Mouse (Mus musculus) MN1 (cell line): Measurements from ENCODE around the gene Erf.

ENCODE experiments used
- DNase-seq: peaks from one replicate; pipeline ENCODE4 v3.0.0-alpha.2; 2016; ENCODE audit warnings: low spot score

The Erf gene

DNA sequence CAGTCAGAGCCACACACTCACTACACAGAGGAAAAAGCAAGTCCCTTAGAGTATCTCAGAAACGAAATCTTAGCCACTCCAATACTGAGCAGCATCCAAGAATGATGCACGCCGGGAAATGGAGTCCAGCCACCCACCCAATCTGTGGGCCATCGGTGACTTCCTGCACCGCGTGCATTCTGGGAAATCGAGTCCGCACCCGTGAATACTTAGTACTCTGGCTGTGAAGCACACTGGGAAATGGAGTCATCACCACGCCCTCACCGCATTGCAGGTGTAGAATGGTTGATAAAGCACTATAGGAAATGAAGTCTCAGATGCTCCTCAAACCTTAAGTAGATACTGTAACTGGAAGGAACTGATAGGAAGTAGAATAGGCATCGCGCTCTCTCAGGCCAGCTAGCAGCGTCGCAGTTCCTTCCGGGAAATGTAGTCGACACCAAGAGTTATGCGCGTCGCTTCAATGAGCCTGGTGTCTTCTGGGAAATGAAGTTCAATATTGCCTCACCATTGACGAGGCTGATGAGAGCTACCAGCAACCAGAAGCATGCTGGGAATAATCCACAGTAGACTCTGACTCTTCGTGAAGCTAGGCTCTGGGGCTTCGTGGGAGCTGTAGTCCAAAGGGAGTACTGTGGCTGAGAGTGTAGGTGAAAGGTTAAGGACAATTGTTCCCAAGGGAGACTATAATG lies 12.4 kb downstream of the Erf start:
- peak; percentile 95 for DNase-seq

DNA sequence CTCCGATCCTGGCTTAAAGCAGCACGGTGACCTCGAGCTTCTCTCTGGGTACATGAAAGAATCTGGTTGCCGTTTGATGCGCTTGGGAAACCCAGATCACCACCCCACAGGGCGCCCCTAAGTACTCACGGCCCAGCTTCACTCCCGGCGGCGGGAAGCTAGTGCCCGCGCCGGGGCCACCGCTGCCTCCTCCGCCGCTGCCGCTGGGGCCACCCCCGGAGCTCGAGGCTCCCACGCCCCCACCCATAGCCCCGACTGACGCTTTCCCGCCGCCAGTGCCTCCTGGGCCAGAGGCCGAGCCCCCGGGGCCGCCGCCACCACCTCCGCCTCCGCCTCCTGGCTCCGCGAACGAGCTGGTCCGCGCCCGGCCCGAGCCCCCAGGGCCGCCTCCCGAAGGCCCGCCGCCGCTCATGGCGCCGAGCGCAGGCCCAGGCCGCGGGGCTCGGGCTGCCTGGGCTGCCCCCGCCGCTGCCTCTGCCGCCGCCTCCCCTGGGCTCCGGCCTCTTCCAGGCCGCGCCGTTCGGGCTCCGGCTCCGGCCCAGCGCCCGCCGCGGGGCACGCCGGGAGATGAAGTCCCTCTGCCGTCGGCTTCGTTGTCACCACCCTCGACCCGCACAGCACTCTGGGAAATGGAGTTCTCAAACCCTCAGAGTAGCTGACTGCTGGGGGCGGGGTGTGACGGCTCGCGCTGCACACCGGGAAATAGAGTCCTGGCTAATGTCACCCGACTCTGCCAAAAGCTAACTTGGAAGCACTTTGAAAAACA lies 13.1 kb downstream of the Erf start, which contains the start of gene Gsk3a:
Gene Gsk3a (minus strand): TSS at position 603 of the 766 bp plus-strand sequence.
- DNase-seq: peak; percentile 96

DNA sequence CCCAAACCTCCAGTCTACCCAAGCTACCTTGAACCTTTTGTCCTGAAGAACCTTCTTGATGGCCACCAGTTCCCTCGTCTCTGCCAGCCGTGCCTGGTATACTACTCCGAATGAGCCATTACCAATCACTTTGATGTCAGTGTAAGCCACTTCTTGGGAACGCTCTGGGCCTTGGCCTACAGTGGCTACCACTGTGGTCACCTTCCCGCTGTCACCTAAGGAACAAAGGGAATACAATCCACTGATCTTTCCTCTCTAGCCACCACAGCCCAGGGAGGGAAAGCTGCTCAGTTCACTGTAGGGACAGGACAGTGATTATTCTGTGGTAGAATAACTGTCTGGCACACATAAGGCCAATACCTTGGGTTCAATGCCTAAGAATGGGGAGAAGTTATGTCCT lies 15.0 kb downstream of the Erf start:
- DNase-seq: no peak

DNA sequence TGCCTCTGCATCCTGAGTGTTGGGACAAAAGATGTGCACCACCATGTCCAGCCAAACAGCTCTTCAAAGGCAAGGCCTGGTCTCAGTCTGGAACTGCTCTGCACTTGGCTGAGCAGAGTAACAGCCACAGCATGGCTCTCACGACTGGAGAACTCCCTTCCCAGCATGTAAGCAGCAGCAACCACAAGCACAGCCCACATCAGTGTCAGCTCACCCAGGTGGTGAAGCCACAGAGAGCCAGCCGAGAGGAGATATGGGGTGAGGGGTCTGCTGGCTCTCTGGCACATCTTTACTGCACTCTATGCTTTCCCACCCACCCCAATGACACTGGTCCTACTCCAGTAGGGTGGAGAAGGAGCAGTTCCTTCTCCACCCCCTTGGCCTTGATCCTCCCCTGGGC lies 17.5 kb downstream of the Erf start:
- DNase-seq: no peak

DNA sequence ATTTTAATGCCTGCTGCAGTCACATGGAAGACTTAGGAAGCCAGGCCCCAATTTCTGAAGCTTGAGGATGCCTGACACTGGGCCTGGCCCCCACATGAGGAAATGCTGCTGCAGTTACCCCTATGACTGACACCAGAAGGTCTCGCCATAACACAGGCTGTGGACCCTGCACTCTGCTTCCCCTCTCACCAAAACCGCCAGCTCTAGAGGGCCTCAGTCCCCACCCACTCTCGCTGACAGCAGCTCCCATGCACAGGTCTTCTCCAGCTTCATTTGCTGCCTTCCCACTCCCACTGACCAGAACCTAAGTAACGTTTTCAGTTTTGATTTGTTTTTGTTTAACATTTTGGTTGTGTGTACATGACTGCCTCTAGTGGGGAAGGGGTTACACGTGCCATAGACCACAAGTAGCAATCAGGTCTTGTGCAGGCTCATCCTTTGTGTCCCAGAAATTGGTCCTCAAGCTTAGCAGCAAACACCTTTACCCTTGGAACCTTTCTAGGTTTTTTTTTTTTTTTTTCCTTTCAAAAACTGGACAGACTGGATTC lies 18.4 kb downstream of the Erf start:
- no peak for DNase-seq

DNA sequence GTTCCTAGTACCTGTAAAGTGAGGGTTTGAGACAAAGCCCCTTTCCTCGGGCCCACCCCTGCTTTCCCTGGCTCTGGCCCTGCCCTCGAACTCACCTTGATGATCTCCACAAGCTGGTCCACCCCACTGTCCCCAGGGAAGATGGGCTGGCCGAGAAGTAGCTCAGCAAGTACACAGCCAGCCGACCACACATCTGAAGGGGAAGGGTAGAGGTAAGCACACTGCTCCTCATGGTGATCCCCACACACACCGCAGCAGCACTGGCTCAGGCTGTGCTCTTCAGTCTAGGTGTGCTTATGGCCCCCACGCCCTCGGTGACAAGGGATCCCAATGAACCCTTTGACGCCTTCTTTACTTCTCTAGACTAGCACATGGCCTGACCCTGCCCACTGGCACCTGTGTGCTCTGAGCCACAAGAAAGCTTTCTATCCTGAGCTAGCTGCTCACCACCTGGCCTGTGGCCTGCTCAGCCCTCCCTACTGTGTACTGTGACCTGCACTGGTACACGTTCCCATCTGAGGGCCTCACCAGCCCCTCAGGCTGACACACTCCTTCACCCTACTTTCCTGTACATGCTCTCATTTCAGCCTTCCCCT lies 19.8 kb downstream of the Erf start:
- no peak for DNase-seq

DNA sequence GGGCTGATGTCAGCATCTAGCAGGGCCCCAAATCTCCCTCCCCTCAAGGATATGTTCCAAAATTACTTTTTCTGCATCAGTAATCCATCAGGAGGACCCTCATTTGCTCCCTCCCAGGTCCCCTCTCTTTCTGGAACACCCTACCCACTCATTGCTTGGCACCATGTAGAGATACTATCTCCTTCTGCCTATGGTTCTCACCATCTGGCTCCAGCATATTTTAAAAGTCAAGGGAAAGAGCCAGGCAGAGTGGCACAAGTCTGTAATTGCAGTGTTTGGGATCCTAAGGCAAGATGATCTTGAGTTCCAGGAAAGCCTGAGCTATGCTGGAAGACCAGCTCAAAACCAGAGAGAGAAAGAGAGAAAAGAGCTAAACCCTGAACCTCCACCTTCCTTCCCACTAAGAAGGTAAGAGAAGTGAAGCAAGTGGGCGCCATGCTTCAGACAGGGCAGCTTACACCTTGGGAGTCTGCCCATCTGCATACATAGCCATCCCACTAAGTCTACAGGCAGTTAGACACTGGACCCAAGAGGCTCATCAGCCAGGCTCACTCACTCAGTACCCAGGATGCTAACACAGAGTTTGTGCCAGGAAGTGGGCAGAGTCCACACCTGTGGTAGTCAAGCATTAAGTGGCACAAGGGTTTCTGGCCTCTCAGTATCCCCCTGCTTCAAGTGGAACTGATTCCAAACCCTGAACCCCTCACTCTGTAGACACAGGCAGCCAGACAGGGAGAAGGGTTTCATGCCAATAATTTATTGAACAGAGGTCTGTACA lies 22.8 kb downstream of the Erf start:
- no peak for DNase-seq

DNA sequence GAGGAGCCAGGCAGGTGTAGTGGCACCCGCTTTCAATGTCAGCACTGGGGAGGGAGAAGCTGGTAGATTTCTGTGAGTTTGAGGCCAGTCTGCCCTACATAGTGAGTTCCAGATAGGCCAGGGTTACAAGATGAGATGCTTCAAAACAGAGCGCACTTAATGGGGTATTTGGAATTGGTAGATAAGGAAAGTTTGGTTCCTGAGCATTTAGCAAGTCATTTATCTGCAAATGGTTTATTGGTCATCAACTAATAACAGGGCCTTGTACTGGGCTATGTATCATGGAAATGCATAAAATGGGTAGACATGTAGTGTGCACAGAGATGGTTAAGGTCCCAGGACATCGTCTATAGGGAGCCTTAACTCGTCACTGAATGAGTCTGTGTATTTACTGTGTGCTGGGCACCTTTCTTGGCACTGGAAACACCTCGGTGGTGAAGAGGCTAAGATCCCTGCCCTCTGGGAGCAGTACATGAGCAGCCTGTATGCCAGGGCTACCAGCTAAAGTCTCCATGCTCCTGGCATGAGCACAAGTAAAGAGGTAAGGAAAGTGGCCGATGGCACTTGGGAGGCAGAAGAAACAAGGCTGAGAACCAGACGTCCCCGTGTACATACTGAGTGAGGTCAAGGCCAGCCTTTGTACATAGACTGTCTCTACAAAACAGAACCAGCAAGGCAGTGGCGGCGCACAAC lies 28.1 kb downstream of the Erf start:
- DNase-seq: no peak

DNA sequence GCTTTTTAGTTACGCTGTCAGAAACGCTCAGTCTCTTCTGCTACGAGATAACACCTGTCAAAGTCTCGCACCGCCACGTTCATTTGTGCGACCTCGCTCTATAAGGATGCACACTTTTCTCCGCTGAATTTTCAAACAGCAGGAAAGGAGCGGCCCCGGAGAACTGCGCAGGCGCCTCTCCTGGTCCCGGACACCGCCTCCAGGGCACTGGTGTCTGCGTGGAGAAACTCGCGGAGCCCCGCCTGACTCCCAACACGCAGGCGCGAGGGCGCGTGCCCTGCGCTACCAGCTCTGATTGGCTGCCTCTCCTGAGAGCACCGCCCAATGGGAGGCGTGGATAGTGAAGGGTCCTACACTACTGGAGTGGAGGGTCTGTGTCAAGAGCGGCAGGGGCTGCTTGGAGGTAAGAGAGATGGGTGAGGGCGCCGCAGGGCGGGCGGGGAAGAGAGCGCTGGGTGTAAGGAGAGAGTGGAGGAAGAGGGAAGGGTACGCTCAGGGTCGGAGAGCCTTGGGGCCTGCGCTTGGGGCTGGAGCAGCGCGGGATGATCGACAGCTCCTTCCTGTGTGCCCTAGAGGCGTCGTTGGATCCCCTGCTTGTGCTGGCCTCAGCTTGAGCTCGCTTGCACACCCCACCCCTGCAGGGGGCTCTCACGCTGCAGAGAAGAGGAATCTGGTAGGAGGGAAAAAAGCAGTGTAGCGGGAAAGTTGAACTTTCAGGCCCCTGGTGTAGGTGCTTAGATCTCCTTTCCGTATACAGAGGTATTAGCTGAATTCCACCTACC lies 29.3 kb downstream of the Erf start, which contains the start of gene Zfp526:
Gene Zfp526 (plus strand): TSS at position 324 of the 782 bp plus-strand sequence.
- peak; percentile 97 for DNase-seq

DNA sequence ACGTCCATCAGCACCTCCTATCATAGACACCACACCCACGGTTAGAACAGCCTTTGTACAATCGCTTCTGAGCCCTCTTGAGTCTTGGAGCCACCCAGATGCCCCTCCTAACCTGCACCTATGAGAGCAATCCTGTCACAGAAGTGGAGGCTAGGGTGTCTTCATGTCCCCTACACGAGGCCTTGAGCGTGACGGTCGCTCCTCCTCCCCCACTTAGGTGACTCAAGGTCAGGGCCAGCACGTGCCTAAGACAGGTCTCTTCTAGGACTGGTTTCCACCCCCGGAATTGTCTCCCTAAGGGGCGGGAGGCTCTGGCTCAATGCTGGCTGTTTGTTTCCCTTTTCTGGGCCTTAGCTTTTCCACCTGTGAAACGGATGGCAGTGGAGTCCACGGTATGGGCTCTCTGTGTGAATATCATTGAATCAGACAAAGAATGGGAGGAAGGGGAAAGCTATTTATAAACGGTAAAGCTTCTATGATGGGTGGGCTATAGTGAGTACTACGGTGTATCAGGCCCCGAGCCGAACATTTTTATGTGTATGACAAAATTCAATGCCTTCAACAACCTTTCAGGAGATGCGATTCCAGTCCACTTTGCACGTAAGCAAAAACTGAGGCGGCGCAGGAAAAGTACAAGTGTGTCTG lies 30.0 kb downstream of the Erf start, which contains the start of gene Dedd2:
Gene Dedd2 (minus strand): TSS at position 159 of the 645 bp plus-strand sequence.
- peak; percentile 30 for DNase-seq

DNA sequence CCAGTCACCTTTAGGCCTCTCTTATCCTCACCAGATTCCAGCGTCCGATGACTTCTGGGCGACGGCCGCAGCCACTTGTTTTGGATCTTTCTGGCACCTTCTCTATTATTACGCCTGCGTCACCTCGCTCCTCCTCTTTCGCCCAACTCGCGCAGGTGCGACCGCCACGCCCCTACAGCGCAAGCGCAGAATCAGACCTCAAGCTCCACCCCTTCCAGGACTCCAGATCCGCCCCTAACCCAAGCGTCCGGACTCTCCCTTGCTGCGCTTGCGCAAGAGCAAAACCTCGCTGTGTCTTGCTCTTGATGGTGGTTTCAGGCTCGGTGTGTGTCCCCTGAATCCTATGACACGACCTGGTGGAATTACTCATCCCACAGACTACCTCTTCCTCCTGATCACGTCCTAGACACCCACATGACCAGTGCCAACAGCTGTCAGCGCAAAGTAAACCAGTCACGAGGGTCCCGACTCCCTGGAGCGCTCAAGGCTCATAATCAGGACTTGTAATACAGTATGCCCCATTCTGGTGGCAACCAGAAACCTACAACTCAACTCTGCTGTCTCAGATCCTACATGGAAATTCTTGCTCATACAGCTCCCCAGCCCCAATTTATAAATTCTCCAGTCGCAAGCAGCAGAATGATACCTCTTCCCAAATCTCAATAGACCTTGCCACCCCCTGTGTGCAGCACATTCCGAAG lies 30.7 kb downstream of the Erf start:
- peak; percentile 96 for DNase-seq

DNA sequence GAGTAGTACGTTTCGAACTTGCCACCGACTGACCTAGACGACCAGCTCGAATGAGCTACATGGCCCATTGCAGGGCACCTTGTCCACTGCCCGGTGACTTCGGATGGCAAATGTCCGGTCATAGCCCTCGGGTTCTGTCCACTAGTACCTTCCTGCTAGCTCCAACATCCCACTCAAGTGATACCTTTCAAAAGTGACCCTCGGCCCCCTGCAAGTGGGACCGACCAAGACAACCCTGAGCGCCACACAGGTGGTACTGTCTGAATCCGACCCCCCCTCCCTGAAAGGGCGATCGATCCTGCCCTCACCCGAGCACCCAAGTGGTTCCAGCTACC lies 31.2 kb downstream of the Erf start:
- no peak for DNase-seq

DNA sequence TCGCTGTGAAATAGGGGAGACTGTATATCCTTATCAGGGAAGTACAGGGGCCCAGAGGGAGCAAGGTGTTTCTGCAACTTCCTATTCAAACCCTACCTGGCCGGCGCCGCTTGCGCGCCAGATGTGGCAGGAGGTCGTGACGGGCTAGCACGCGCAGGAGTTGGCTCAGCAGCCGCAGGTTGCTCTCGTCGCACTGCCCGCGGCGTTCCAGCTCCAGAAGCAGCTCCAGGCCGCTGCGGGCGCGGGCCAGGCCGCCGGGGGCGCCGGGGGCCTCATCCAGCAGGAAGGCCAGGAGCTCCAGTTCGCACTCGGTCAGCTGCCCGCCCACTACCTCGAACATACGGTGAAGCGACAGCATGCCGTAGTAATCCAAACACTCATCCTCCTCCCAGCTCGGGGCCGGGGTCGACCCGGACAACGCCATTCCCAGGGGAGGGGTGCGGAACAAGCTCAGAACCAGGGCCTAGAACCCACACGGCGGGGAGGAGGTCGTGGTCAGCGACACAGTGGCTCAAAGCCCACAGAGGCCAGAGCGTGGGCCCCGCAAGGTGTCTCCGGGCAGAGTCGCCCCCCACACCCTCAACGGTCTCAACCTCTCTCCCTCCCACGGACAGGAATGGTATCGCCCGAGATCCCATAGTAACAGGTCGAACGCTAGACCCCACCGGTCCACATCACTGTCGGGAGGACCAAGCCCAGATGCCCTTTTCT lies 31.7 kb downstream of the Erf start:
- DNase-seq: peak; percentile 69

DNA sequence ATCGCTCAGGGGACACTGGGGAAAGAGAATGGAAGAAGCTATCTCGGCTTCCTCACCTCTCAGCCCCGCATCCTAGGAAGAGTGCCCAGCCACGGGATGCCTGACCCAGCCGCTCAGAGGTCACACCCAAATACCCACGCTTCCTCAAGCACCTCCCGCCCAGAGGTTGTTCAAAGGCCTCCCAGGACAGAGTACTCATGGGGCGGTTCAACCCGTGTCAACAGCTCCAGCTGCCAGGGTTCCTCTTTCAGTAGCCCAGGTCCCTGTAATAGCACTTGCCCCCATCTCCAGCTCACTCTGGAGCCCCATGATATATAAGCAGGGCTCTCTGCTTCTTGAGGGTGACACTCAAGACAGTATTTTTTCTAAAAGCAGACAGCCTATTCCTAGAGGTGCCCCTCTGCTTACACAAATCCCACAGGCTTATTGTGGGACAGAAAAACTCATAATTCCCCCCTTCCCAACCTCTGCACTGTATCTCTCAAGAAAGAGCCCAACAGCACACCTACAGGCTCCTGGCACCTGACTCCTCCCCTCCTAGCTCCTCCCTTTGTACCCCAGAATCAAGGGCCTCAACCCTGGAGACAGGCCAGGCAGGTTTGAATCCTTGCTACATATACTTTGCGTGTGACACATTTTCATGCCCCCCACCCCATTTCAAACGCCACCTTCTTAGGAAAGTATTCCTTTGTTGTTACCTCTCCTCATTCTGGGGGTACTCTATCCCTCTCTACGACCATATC lies 32.7 kb downstream of the Erf start:
- no peak for DNase-seq

DNA sequence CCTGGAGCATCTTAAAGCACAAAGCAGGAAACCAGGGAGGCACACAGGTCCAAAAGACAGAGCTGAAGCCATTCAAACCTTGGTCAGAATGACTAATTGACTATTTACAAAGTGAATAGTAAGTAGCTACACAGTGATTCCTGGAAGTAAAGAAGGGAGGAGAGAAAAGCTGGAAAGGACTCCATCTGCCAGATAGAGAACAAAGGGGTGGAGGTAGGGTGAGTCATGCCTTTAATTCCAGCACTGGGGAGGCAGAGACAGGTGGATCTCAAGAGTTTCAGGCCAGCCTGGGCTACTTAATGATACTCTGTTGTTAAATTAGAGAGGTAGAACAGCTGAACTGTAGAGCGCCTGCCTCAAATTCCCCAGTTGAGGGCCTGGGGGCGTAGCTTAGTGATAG lies 36.4 kb downstream of the Erf start:
- no peak for DNase-seq

DNA sequence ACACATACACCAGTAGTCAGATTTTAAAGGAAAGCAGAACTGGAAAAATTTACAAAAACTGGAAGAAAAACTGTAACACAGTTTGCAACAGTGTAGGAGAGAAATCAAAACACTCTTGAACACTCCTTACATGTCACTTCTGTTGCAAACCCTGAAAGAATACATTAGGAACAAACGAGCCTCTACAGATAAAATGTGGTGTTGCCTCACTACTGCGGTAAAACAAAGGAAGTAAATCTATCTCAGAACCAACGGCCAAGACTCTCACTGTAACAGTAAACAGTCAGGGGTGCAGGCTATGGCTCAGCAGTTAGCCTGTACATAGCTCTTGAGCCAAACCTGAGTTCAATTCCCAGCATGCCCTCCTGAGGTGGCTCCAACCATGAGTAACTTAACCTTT lies 37.5 kb downstream of the Erf start:
- DNase-seq: no peak

DNA sequence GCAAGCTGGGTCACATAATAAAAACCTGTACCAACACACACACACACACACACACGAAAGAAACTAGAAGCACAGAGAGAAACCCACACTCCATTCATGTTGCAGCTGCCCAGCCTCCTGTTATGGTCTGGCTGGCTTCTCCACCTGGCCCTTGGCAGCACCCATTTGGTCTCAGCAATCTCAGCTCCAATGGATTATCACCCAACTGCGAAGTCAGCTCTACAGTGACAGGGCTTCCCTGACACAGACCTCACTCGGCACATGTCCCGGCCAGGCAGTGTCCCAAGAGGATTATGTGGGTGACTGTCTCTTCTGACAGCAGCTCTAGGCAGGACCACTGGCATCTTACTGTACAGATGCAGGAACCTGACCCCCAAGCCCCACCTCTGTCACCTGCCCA lies 40.1 kb downstream of the Erf start:
- no peak for DNase-seq

DNA sequence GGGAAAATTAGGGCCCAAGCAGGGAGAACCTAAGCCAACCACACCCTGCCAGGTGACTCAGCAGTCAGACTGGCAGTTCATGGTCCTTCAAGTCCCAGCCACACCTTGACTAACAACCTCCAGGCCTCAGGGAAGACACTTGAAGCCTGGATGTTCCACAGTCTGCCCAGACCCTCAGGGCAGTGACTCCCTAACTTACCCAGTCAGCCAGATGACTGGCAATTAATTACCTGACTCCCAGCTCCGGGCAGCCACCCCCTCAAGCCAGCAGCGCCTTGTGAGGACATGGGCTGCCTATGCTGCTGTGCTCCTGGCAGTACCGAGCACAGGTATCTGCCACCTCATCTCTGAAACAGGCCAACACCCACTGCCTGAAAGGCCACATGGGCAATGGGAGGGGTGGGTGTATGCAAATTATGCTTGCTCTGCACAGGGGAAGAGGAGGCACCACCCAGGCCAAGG lies 41.4 kb downstream of the Erf start:
- DNase-seq: no peak
